Mouse (Mus musculus) E14TG2a.4 (cell line): ENCODE measurements around the gene Taf11.

Experiments
- CTCF ChIP-seq: conservative IDR thresholded peaks from 2 replicates; pipeline ENCODE4 v1.5.1; 2014; ENCODE audit warnings: low read length
- NANOG ChIP-seq: IDR thresholded peaks from 2 replicates; pipeline ENCODE4 v1.6.1; 2014; ENCODE audit warnings: borderline replicate concordance, low read length, mixed read lengths
- POU5F1 ChIP-seq: IDR thresholded peaks from 2 replicates; pipeline ENCODE4 v1.6.1; 2014; ENCODE audit warnings: low read length, borderline replicate concordance

DNA sequence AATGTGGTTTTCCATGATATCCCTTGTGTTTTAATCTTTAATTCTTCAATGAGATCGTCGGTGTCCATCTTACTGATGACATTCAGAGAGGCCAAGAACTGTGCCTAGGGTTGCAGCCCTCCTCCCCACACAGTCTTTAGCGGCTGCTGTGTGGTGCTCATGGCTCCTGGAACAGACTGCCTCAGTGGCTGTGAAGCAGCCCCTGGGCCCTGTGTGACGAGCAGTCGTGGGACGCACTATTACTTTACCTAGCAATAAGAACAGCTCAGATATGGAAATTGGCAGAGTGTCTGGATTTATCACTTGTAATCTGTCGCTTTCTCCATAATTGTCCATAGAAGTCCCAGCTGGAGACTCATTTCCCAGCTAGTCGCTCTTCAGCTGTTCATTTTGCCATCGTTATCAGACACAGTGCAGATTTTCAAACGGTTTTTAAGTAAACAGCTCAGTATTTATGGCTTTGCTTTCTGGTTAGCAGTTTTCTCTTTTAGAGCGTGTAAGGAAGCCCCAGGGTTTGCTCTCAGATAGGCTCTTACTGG is 12.6 kb upstream of the Taf11 start:
- TF ChIP-seq CTCF = no peak
- no peak for TF ChIP-seq POU5F1
- TF ChIP-seq NANOG = no peak
